Mouse (Mus musculus) brain, embryonic 14.5 days (tissue): ENCODE measurements at regions not wholly inside any gene's neighbourhood (a gene's known extent, or its start where the extent isn't known, plus 50 kb on each side); places are given as distances from the start of the nearest gene placed in this dataset.

Experiments used
- CTCF ChIP-seq: fragments of 200-500 bp; IDR thresholded peaks from 2 replicates; pipeline ENCODE4 v1.5.1; 2012; ENCODE audit warnings: inconsistent platforms, mild to moderate bottlenecking, moderate library complexity, borderline replicate concordance; ENCODE audit not compliant: insufficient read depth, insufficient read length; ENCODE audit errors: extremely low read depth
- POLR2A ChIP-seq: fragments of 200-500 bp; IDR thresholded peaks from 2 replicates; pipeline ENCODE4 v1.6.1; 2012; ENCODE audit warnings: mild to moderate bottlenecking, inconsistent platforms, borderline replicate concordance; ENCODE audit not compliant: poor library complexity, insufficient read depth, insufficient read length, severe bottlenecking; ENCODE audit errors: extremely low read depth

GRCm38 (mm10) chr4:31612825-31613514, 350.9 kb upstream of the Map3k7 start:
- no peak for TF ChIP-seq CTCF
- no peak for TF ChIP-seq POLR2A
